Mouse (Mus musculus) ES-E14 (cell line): ENCODE measurements at regions not wholly inside any gene's neighbourhood (a gene's known extent, or its start where the extent isn't known, plus 50 kb on each side); places are given as distances from the start of the nearest gene placed in this dataset.

Experiments
- CHD2 ChIP-seq: IDR thresholded peaks from 2 replicates; pipeline ENCODE4 v1.6.1; 2014; ENCODE audit warnings: mild to moderate bottlenecking, low read depth, low read length, inconsistent platforms
- MAFK ChIP-seq: IDR thresholded peaks from 2 replicates; pipeline ENCODE4 v1.6.1; 2014; ENCODE audit warnings: mild to moderate bottlenecking, low read depth, low read length, inconsistent platforms; ENCODE audit not compliant: insufficient read depth
- ZC3H11A ChIP-seq: IDR thresholded peaks from 2 replicates; pipeline ENCODE4 v1.6.1; 2012; ENCODE audit warnings: low read depth, mild to moderate bottlenecking, inconsistent platforms, low read length, borderline replicate concordance
- ZNF384 ChIP-seq: IDR thresholded peaks from 2 replicates; pipeline ENCODE4 v1.6.1; 2012; ENCODE audit warnings: low read depth, low read length, inconsistent platforms

DNA sequence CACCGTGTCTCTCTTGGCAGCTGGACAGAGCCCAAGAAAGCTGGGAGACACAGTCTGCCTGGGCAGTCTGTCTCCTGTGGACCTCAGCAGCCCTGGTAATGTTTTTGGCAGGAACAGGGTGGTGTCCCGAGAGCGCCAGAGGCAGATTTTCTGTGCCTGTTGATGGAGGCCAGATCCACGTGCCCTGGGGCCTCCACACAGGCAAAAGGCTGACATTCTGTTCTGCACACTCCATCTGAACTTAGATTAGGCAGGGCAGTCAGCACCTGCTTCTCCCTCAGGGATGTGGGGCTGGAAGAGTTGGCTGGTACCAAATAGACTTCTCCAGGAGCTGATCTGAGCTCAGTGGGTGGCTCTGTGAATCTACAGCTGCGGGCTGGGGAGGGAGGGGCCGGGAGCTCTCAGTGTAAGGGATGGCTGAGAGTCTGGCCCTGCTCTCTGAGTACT, 83.8 kb downstream of the Gadd45g start:
- TF ChIP-seq CHD2, result no peak
- TF ChIP-seq MAFK, result no peak
- TF ChIP-seq ZC3H11A, result no peak
- TF ChIP-seq ZNF384, result no peak
